Mouse (Mus musculus): Measurements from ENCODE around the gene Dlec1. TPM values are rescaled to one million over a fixed set of nuclear protein-coding genes. Genes with fewer than 3 reads are reported as not detected.

Gene Dlec1
- total RNA-seq, 2 experiments from 2014 or later, result not detected

Other genes with a start within 250 kb of the Dlec1 start
- gene Ctdspl, start 176.0 kb upstream of the Dlec1 start, total RNA-seq (2021), result 1 to 10 TPM; 3.0 to 3.7 TPM
- gene Vill, start 49.7 kb upstream of the Dlec1 start, total RNA-seq (2021), result under 1 TPM in 1 of 2 experiments, not detected in 1; 0.23 TPM
- 1 to 10 TPM; 5.5 to 6.3 TPM for gene Plcd1, start 9.0 kb upstream of the Dlec1 start, total RNA-seq (2021)
- gene Acaa1b, start 54.6 kb downstream of the Dlec1 start, total RNA-seq (2021), result 1 to 10 TPM; 1.2 to 1.5 TPM
- not detected for gene Gm47289, start 56.7 kb downstream of the Dlec1 start, total RNA-seq (2021)
- not detected for gene Slc22a13, start 106.6 kb downstream of the Dlec1 start, total RNA-seq (2021)
- 10 to 100 TPM; 65.3 to 67.3 TPM for gene Oxsr1, start 219.9 kb downstream of the Dlec1 start, total RNA-seq (2021)
- gene Acaa1a, start 237.2 kb downstream of the Dlec1 start, total RNA-seq (2021), result 10 to 100 TPM; 35.4 to 35.6 TPM
- 1 to 10 TPM; 4.8 to 6.6 TPM for gene Myd88, start 238.9 kb downstream of the Dlec1 start, total RNA-seq (2021)

Data from gastrocnemius, adult 18-20 months (tissue).